Mouse (Mus musculus) adrenal gland, adult (tissue): ENCODE measurements around the gene Chat.

Experiments used
- DNase-seq, 2 experiments: peaks; one replicate each; pipeline ENCODE4 v3.0.0; 2022 to 2023; ENCODE audit warnings: low spot score in 1 of 2; ENCODE audit not compliant: inconsistent age in 2 of 2

Chat gene

DNA sequence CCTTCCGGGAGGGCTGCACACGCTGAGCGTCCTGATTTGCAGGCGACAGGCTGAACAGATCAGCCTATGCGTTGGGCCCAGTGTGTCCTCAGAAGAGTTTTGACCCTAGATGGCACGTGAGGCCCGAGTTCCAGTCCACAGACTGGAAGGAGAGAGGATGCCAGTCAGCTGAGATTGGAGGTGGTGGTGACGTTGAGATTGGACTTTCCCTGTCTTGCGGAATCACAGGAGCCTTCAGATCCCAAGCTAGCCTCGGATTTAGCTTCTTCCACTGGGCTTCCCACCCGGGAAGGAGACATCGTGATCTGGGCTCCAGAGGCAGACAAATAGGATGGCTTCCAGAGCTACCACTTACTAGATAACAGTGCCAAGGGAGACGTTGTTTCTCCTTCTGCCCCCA lies at the start of gene Chat:
TSS of gene Chat (minus strand) at position 101 of the 400 bp plus-strand sequence.
- no peak for DNase-seq

DNA sequence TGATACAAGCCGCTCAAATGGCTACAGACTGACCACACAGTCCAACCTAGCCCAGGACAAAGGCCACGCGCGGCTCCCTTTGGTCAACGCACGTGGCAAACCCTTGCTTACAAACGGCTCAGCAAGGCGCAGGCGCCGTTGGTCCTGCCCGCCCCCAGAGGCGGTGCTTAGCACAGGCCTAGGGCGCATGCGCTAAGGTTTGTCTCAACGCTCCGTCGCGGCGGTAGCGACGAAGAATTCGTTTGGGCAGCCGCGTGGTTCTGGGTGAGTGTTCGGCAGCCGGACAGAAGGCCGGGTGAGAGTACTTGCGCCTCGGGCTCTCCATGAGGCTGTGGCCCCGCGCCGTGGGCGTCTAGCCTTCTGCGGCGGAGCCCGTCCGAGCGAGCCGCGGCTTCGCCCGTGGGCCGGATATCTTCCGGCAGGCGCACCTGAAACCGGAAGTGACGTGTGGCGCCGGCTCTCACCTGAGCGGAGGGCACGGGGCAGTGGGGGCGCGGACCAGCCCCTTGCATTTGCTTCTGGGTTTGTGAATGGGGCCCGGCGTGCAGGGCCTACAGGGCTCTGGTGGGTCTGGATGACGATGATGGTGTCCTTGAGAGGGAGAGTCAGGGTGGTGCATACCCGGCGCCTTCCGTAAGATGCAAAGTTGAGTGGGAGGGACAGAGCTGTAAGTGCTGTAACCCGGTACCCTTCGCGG lies 47.7 kb upstream of the Chat start, which contains the start of gene Ercc6:
TSS of gene Ercc6 (plus strand) at position 186 of the 697 bp plus-strand sequence.
- peak; percentile 95 to 97 for DNase-seq

DNA sequence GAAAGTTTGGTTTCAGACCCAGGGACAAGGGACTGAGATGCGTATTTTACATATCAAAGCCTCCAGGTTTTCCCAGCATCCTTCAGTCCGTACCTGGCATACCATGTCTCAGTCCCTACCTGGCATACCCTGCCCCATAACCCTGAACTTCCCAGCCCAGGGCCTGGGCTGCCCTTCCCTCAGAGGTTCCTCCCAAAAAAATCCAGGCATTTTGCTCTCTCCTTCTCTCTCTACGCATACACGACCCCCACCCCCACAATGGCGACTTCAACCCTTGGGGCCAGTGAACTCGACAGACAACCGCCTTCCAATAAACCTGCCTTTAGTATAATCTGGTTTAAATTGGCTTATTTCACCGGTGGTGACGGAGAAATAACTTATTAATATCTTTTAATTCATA lies 47.1 kb upstream of the Chat start:
- DNase-seq: peak in 1 of 2 experiments; percentile 30

- DNase-seq: no peak
Measured at GRCm38 (mm10) chr14:32509443-32509961, 43.7 kb upstream of the Chat start.

- no peak for DNase-seq
Measured at GRCm38 (mm10) chr14:32508105-32508835, 42.5 kb upstream of the Chat start.

- peak; percentile 49 for DNase-seq
Measured at GRCm38 (mm10) chr14:32507216-32507615, 41.4 kb upstream of the Chat start.

GRCm38 (mm10) chr14:32506329-32506728 lies 40.5 kb upstream of the Chat start:
- no peak for DNase-seq

DNA sequence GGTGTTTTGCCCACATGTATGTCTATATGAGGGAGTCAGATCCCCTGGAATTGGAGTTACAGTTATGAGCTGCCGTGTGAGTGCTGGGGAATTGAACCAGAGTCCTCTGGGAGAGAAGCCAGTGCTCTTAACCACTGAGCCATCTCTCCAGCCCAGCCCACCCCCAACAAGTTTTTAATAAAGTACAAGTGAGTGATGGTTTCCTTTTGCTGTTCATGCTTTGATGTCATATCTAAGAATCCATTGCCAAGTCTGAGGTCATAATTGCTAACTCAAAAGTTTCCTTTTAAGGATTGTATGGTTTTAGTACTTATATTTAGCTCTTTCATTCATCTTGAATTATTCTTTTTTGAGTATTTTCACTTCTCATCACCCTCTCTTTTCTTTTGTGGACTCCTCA lies 38.1 kb upstream of the Chat start:
- no peak for DNase-seq

DNA sequence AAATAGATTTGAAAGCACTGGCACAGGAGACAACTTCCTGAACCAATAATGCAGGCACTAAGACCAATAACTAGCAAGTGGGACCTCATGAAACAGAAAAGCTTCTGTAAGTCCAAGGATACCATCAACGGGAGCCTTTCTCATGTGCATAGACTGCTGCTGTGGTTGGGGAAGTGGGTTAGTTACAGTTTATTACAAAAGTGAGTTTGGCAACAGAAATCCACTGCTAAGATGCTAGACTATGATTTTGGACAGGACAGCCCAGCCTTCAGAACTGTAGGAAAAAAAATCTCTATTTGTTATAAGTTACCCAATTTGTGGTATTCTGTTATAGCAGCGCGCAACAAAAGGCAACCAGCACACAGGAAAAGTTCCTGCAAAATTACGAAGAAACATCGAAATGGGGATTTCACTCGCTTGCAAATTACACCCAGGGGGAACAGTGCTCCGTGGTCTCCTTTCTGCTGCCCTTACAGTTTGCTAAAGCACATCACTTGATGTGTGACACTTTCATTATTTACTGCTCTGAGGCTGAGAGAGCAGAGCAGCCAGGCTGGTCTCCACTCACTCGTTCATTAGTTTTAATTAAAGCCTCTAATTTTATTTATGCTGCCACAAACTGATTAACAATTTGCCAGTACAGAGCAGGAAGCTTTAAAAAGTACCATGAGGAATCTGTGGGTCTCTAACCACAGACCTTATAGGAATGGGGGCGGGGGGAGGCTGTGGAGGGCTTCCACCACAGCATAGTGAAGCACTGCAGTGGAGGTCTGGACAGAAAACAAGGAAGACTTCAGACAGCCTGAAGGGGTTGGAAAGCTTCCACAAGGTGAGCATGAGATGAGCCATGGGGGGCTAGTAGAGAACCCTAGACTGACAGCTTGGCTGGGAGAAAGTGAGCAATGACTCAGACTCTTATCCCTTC lies 37.2 kb upstream of the Chat start:
- DNase-seq: no peak

DNA sequence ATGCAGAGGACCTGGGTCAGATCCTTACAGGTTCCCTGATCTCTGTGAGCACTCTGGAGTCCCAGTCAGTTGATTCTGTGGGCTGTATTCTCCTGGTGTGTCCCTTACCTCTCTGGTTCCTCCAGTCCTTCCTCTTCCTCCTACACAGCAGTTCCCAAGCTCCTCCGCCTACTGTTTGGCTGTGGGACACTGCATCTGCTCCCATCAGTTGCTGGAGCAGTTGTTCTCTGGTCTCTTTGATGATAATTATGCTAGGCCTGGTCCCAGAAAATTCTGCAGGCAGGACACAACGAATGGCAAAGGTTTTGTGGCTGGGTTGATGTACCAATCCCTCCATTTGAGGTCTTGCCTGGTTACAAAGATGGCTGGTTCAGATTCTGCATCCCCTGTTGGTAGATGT lies 35.5 kb upstream of the Chat start:
- DNase-seq: no peak

GRCm38 (mm10) chr14:32496115-32496850 lies 30.5 kb upstream of the Chat start:
- peak in 1 of 2 experiments; percentile 51 for DNase-seq

- DNase-seq: peak in 1 of 2 experiments; percentile 56
Measured at GRCm38 (mm10) chr14:32492521-32492920, 26.7 kb upstream of the Chat start.

DNA sequence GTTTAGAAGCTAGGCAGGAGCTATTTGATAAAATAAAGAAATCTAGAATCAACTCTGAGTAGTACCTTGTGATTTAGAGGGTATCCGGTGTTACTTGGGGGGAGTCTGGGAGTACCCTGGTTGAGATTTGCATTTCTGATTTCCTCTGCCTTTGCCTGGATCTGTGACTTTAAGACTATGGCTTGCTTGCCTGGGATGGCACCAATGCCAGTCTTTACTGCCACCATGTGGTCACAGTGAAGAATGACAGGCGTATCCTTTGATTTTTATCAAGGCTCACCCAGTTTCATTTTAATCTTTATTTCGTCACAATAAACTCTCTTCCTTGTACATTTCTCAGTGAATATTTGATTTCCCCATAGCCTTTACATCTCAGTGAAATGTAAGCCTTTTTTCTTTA lies 16.3 kb upstream of the Chat start:
- DNase-seq: peak in 1 of 2 experiments; percentile 47

DNA sequence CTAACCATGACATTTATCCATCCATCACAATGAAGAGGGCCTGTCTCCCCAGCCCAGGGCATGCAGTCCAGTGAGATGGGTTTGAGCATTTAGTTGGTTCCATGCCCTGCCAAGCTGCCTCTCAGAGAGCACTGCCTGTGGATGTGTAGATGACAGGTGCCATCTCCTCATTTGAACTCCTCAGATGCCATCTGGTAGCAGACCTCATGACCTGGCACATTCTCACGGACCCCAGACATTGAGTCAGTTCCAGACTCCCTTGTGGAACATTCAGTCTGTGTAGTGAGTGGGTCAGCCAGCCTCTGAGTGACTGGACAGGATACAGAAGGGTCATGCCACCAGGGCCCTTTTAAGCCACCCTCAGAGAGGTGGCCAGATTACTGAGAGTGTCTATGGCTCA lies 11.8 kb upstream of the Chat start:
- no peak for DNase-seq

- no peak for DNase-seq
Measured at GRCm38 (mm10) chr14:32476559-32476958, 10.8 kb upstream of the Chat start.

- peak; percentile 55 to 86 for DNase-seq
Measured at GRCm38 (mm10) chr14:32472996-32473395, 7.2 kb upstream of the Chat start.

GRCm38 (mm10) chr14:32467606-32468005 lies 1.8 kb upstream of the Chat start:
- DNase-seq: peak; percentile 28 to 85

DNA sequence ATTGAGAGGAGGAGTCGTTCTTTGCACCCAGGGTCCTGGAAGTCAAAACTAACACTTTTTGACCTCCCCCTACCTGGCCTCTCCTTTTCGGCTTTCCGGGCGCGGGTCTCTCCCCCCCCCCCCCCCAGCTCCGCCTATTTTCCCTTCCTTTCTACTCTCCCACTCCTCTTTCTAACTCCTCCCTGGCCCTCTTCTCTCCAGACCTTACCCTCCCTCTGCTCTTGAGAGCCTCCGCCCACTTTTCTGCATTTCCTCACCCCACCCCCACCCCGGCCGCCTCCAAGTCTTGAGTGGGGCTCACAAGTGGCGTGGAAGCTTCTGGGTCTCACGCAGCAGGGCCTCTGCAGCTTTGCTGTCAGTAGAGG lies 301 bp downstream of the Chat start:
- DNase-seq: no peak

GRCm38 (mm10) chr14:32464601-32465505 lies 936 bp downstream of the Chat start, which contains the start of gene Slc18a3:
Gene Slc18a3, minus strand, starts transcription at chr14:32464850.
- DNase-seq: no peak
